Mouse (Mus musculus) effector memory CD4-positive, alpha-beta T cell, adult 7 months (primary cell): ENCODE results near the gene Gm1330. TPM values are rescaled to one million over a fixed set of nuclear protein-coding genes. Genes with fewer than 3 reads are reported as not detected.

Experiments
- polyA plus RNA-seq: library from polyadenylated mRNA; unstranded; fragments of 100-300 nt; shearing (Covaris generic); gene quantifications from one replicate; pipeline ENCODE4 v1.2.1, GENCODE M21; 2017

The Gm1330 gene
- polyA plus RNA-seq = not detected

DNA sequence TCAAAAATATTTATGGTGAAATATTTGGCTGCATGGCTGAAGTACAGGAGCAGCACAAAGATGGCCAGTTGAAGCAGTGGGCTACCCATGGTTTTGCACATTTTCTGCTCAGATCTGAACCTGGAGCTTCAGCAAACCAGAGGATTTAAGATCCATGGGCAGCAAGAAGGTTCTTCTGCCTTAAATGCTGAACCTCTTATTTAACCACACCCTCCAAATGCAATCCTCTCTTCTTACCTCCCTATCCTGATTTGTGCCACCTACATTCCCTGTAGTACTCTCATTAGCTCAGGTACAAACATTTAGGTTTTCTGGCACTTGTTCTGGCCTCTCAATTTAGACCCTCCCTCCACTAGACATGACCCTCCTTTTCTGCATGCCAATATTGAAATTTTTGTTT is at the start of gene Gm1330:
Gm1330 (minus strand) TSS at position 101 of the 400 bp plus-strand sequence.

DNA sequence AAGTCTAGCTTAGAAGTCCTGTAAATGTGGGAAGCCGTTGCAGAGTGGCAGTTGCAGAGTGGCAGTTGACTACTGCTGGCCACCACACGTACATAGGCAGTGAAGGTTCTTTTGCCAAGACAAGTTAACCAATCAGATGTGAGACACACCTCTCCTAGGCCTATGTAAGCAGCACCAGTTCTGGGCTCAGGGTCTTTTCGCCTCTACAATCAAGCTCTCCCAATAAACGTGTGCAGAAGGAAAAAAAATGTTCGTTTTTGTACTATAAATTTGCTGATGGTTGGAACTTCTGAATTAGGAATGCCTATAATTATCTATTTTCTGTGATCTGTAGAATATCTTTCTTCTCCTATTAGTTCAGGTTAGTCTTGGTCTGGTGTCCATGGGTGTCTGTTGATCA is 14.1 kb upstream of the Gm1330 start, which contains the start of gene Gm10750:
Gm10750 (minus strand) TSS at position 101 of the 400 bp plus-strand sequence.

Other genes starting within 250 kb of the Gm1330 start
- gene Cst11, start 231.8 kb downstream of the Gm1330 start, polyA plus RNA-seq = not detected
- gene 8030411F24Rik, start 221.2 kb downstream of the Gm1330 start, polyA plus RNA-seq = 0.67 TPM
- not detected for gene Cst12, start 213.9 kb downstream of the Gm1330 start, polyA plus RNA-seq
- not detected for gene Cst8, start 204.5 kb downstream of the Gm1330 start, polyA plus RNA-seq
- not detected for gene Cst13, start 183.2 kb downstream of the Gm1330 start, polyA plus RNA-seq
- not detected for gene Cst9, start 168.1 kb downstream of the Gm1330 start, polyA plus RNA-seq
- not detected for gene 9230104L09Rik, start 138.2 kb downstream of the Gm1330 start, polyA plus RNA-seq
- 90.0 TPM for gene Cst3, start 127.6 kb downstream of the Gm1330 start, polyA plus RNA-seq
- gene Gm10750, start 14.0 kb upstream of the Gm1330 start, polyA plus RNA-seq = not detected